In the genomic region with DNA sequence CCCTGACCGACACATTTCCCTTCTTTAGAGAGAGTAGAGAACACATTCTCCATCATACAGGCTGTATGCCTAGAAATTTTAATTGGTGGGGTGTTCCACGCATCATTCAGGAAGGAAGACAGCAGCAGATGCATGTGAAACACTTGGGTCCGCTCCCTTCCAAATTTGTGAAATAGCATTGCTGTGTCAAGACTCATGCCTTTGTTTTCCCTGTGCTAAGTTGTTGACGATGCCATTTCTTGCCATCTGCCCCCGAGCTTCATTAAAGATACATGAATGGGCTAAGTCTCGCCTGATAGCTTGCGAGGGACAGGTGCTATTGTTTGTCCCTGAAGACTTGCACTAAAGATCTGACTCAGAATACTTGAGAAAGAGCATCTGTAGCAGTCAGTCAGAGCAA, we compare ENCODE assay signal across 23 mouse cellular contexts.
A peak's percentile ranks its signal among the peaks of the same experiment; 100 is the strongest.
DNase-seq lines count a peak whose midpoint lies in the region; ATAC-seq and TF ChIP-seq lines count a peak whose summit lies in the region.
"Had no signal": no experiment of that assay in that cellular context is flagged by ENCODE, and none has a peak within 500 bp of the region (broad histone marks: within the 10 kb centered on the region; RNA-seq: fewer than 3 reads in every experiment).

No protein-coding gene starts in this region.

- no peak overlapping the region; the same call in 1 of the 2 replicates for H3K27ac ChIP-seq in embryonic facial prominence, embryonic 14.5 days (replicated peaks; ENCODE audit: low read depth, low read length)
- no peak overlapping the region for H3K27ac ChIP-seq in embryonic facial prominence, embryonic 10.5 days (replicated peaks)
- H3K27ac ChIP-seq in midbrain, embryonic 14.5 days (replicated peaks; ENCODE audit: low read depth, low read length): no peak overlapping the region
- no peak overlapping the region for H3K27ac ChIP-seq in midbrain, embryonic 11.5 days (ENCODE audit: low read depth, low read length)
- H3K27ac ChIP-seq in forebrain, embryonic 13.5 days: no peak overlapping the region
- no peak overlapping the region for H3K27ac ChIP-seq in forebrain, postnatal 0 days (ENCODE audit: low read depth, low read length)
- no peak overlapping the region for H3K27ac ChIP-seq in thymus, adult 2 months (ENCODE audit: control insufficient read depth, insufficient read depth, low read length)
- H3K27ac ChIP-seq: embryonic facial prominence, embryonic 13.5 days; hindbrain, embryonic 12.5 days; hindbrain, postnatal 0 days had no signal

- no peak overlapping the region for H3K9ac ChIP-seq in embryonic facial prominence, embryonic 14.5 days (ENCODE audit: low read depth, low read length)
- H3K9ac ChIP-seq in midbrain, embryonic 14.5 days (replicated peaks; ENCODE audit: low read length): no peak overlapping the region
- no peak overlapping the region for H3K9ac ChIP-seq in midbrain, embryonic 11.5 days (ENCODE audit: low read length)
- H3K9ac ChIP-seq in forebrain, embryonic 13.5 days: no peak overlapping the region
- H3K9ac ChIP-seq in forebrain, postnatal 0 days: no peak overlapping the region
- H3K9ac ChIP-seq: embryonic facial prominence, embryonic 13.5 days; heart, embryonic 12.5 days; hindbrain, embryonic 12.5 days had no signal

- peaks cover 4% of the 10 kb centered on the region; the same call in 1 of the 2 replicates for H3K9me3 ChIP-seq in embryonic facial prominence, embryonic 14.5 days (ENCODE audit: control insufficient read depth, low read length)
- H3K9me3 ChIP-seq in embryonic facial prominence, embryonic 10.5 days: no peaks in the 10 kb centered on the region
- H3K9me3 ChIP-seq in midbrain, embryonic 14.5 days (ENCODE audit: control insufficient read depth, low read length): no peaks in the 10 kb centered on the region
- H3K9me3 ChIP-seq in midbrain, embryonic 11.5 days (ENCODE audit: control insufficient read depth, low read length): no peaks in the 10 kb centered on the region
- no peaks in the 10 kb centered on the region; the same call in 1 of the 2 replicates for H3K9me3 ChIP-seq in forebrain, embryonic 13.5 days (replicated peaks)
- H3K9me3 ChIP-seq in forebrain, postnatal 0 days (ENCODE audit: low read length): no peaks in the 10 kb centered on the region
- H3K9me3 ChIP-seq: embryonic facial prominence, embryonic 13.5 days; G1E; heart, embryonic 12.5 days; hindbrain, embryonic 12.5 days had no signal

- H3K27me3 ChIP-seq in embryonic facial prominence, embryonic 14.5 days (replicated peaks; ENCODE audit: control insufficient read depth, insufficient read depth, low read length): no peaks in the 10 kb centered on the region; the same call in 1 of the 2 replicates
- H3K27me3 ChIP-seq in embryonic facial prominence, embryonic 10.5 days (replicated peaks; ENCODE audit: low read depth, poor library complexity, severe bottlenecking): 0 out of 2 replicates have a peak, but pooled peaks cover 5% of the 10 kb centered on the region
- no peaks in the 10 kb centered on the region for H3K27me3 ChIP-seq in midbrain, embryonic 14.5 days (ENCODE audit: control insufficient read depth, insufficient read depth, low read length)
- no peaks in the 10 kb centered on the region for H3K27me3 ChIP-seq in midbrain, embryonic 11.5 days (ENCODE audit: control insufficient read depth, insufficient read depth, low read length)
- no peaks in the 10 kb centered on the region for H3K27me3 ChIP-seq in forebrain, embryonic 13.5 days
- no peaks in the 10 kb centered on the region for H3K27me3 ChIP-seq in forebrain, postnatal 0 days (ENCODE audit: insufficient read depth, low read length)
- H3K27me3 ChIP-seq in thymus, adult 2 months (ENCODE audit: control insufficient read depth, insufficient read depth, low read length): no peaks in the 10 kb centered on the region
- H3K27me3 ChIP-seq: embryonic facial prominence, embryonic 13.5 days; heart, embryonic 12.5 days; hindbrain, embryonic 12.5 days had no signal

- no peaks in the 10 kb centered on the region for H3K36me3 ChIP-seq in embryonic facial prominence, embryonic 14.5 days (ENCODE audit: control insufficient read depth, insufficient read depth, low read length)
- H3K36me3 ChIP-seq in embryonic facial prominence, embryonic 10.5 days (replicated peaks): no peaks in the 10 kb centered on the region
- H3K36me3 ChIP-seq in midbrain, embryonic 14.5 days (ENCODE audit: control insufficient read depth, insufficient read depth, low read length): no peaks in the 10 kb centered on the region
- no peaks in the 10 kb centered on the region for H3K36me3 ChIP-seq in midbrain, embryonic 11.5 days (ENCODE audit: control insufficient read depth, insufficient read depth, low read length)
- peaks cover 4% of the 10 kb centered on the region; the same call in 1 of the 2 replicates for H3K36me3 ChIP-seq in forebrain, embryonic 13.5 days (ENCODE audit: poor library complexity, severe bottlenecking)
- no peaks in the 10 kb centered on the region for H3K36me3 ChIP-seq in forebrain, postnatal 0 days (ENCODE audit: insufficient read depth)
- H3K36me3 ChIP-seq in thymus, adult 2 months (ENCODE audit: control insufficient read depth, insufficient read depth, low read length): no peaks in the 10 kb centered on the region
- H3K36me3 ChIP-seq: embryonic facial prominence, embryonic 13.5 days; G1E; heart, embryonic 12.5 days; hindbrain, embryonic 12.5 days had no signal

- TF ChIP-seq CTCF in forebrain, postnatal 0 days (IDR thresholded peaks at IDR 0.05; ENCODE audit: low read depth): no peak
- TF ChIP-seq CTCF in thymus, adult 2 months (IDR thresholded peaks at IDR 0.05; ENCODE audit: borderline replicate concordance, control insufficient read depth, extremely low read depth, insufficient read depth, low read length, poor library complexity): no peak

- TF ChIP-seq POLR2A in thymus, adult 2 months (IDR thresholded peaks at IDR 0.05; ENCODE audit: control insufficient read depth, extremely low read depth, insufficient read depth, low read length, poor library complexity): no peak

- no peak overlapping the region for H3K4me3 ChIP-seq in embryonic facial prominence, embryonic 14.5 days (ENCODE audit: low read depth, low read length)
- no peak overlapping the region for H3K4me3 ChIP-seq in embryonic facial prominence, embryonic 10.5 days
- no peak overlapping the region for H3K4me3 ChIP-seq in midbrain, embryonic 14.5 days (replicated peaks; ENCODE audit: low read depth, low read length)
- H3K4me3 ChIP-seq in midbrain, embryonic 11.5 days (ENCODE audit: low read depth, low read length): no peak overlapping the region
- H3K4me3 ChIP-seq in forebrain, embryonic 13.5 days: no peak overlapping the region
- H3K4me3 ChIP-seq in forebrain, postnatal 0 days (ENCODE audit: low read depth, low read length): no peak overlapping the region
- H3K4me3 ChIP-seq in thymus, adult 2 months (ENCODE audit: control insufficient read depth, insufficient read depth, low read length): no peak overlapping the region
- H3K4me3 ChIP-seq: embryonic facial prominence, embryonic 13.5 days; heart, embryonic 12.5 days; hindbrain, embryonic 12.5 days had no signal

- H3K4me1 ChIP-seq in embryonic facial prominence, embryonic 14.5 days (ENCODE audit: control insufficient read depth, insufficient read depth, low read length): no peaks in the 10 kb centered on the region
- H3K4me1 ChIP-seq in embryonic facial prominence, embryonic 10.5 days: 0 out of 2 replicates have a peak, but pooled peaks cover 4% of the 10 kb centered on the region
- no peaks in the 10 kb centered on the region; the same call in 1 of the 2 replicates for H3K4me1 ChIP-seq in midbrain, embryonic 14.5 days (ENCODE audit: control insufficient read depth, insufficient read depth, low read length)
- H3K4me1 ChIP-seq in midbrain, embryonic 11.5 days (ENCODE audit: control insufficient read depth, insufficient read depth, low read length): peaks cover 5% of the 10 kb centered on the region; the same call in 1 of the 2 replicates
- peaks cover 13% of the 10 kb centered on the region for H3K4me1 ChIP-seq in forebrain, embryonic 13.5 days
- H3K4me1 ChIP-seq in forebrain, postnatal 0 days (ENCODE audit: insufficient read depth): no peaks in the 10 kb centered on the region
- H3K4me1 ChIP-seq in thymus, adult 2 months (replicated peaks; ENCODE audit: control insufficient read depth, insufficient read depth, low read length): no peaks in the 10 kb centered on the region
- H3K4me1 ChIP-seq: embryonic facial prominence, embryonic 13.5 days had no signal

- H3K4me2 ChIP-seq in embryonic facial prominence, embryonic 14.5 days (ENCODE audit: low read depth, low read length): no peak overlapping the region
- no peak overlapping the region for H3K4me2 ChIP-seq in midbrain, embryonic 14.5 days (ENCODE audit: low read length)
- no peak overlapping the region for H3K4me2 ChIP-seq in midbrain, embryonic 11.5 days
- H3K4me2 ChIP-seq in forebrain, embryonic 13.5 days: no peak overlapping the region
- H3K4me2 ChIP-seq in forebrain, postnatal 0 days (ENCODE audit: low read depth): no peak overlapping the region
- H3K4me2 ChIP-seq: embryonic facial prominence, embryonic 13.5 days; heart, embryonic 12.5 days; hindbrain, embryonic 12.5 days had no signal

- peak; percentile 31 for DNase-seq in embryonic facial prominence, embryonic 14.5 days (ENCODE audit: low spot score)
- no peak for DNase-seq in embryonic facial prominence, embryonic 10.5 days (ENCODE audit: low spot score)
- peak; percentile 15 for DNase-seq in midbrain, embryonic 14.5 days
- no peak for DNase-seq in midbrain, embryonic 11.5 days (ENCODE audit: low spot score, missing footprints)
- peak; percentile 47 for DNase-seq in forebrain, postnatal 0 days
- no peak for DNase-seq in adrenal gland, postnatal 25 days
- no peak for DNase-seq in thymus, adult 2 months
- DNase-seq: adrenal gland, adult 2 months; adrenal gland, postnatal 36 days; B cell, adult 2 months; cerebellum, adult 11-12 months; cerebellum, adult 9-10 months; cerebellum, postnatal 25 days; gastrocnemius, postnatal 14 days; heart, postnatal 36 days; kidney, adult 11 months had no signal

- no peak for ATAC-seq in embryonic facial prominence, embryonic 14.5 days (ENCODE audit: low read depth)
- ATAC-seq in midbrain, embryonic 14.5 days (ENCODE audit: low FRiP score, low TSS enrichment): no peak
- ATAC-seq in midbrain, embryonic 11.5 days (ENCODE audit: low FRiP score): no peak
- ATAC-seq in forebrain, embryonic 13.5 days: peak; percentile 63
- peak; percentile 73 for ATAC-seq in forebrain, postnatal 0 days
- ATAC-seq: CD4-positive, CD25-positive, alpha-beta regulatory T cell, adult 4 months; hindbrain, postnatal 0 days had no signal

- 76% methylated on average over 7 of the region's 7 CpGs for WGBS in embryonic facial prominence, embryonic 14.5 days
- WGBS in embryonic facial prominence, embryonic 10.5 days: 71% methylated on average over 7 of the region's 7 CpGs
- WGBS in midbrain, embryonic 14.5 days: 31% methylated on average over 7 of the region's 7 CpGs
- 63% methylated on average over 7 of the region's 7 CpGs for WGBS in midbrain, embryonic 11.5 days
- 30% methylated on average over 7 of the region's 7 CpGs for WGBS in forebrain, embryonic 13.5 days
- WGBS in forebrain, postnatal 0 days: 19% methylated on average over 7 of the region's 7 CpGs
- 92% methylated on average over 7 of the region's 7 CpGs for WGBS in thymus, adult 2 months

Comparison
In these comparisons a context has a peak if more than half of its experiments do, and no peak if none do; other contexts are left out.
1. DNase-seq: peak in embryonic facial prominence, embryonic 14.5 days (single experiment), midbrain, embryonic 14.5 days (single experiment) and forebrain, postnatal 0 days (single experiment); none in embryonic facial prominence, embryonic 10.5 days (single experiment), midbrain, embryonic 11.5 days (single experiment), adrenal gland, postnatal 25 days (single experiment) and thymus, adult 2 months (single experiment).
2. ATAC-seq: peak in forebrain, embryonic 13.5 days (single experiment) and forebrain, postnatal 0 days (single experiment); none in embryonic facial prominence, embryonic 14.5 days (single experiment), midbrain, embryonic 14.5 days (single experiment) and midbrain, embryonic 11.5 days (single experiment).